Mouse (Mus musculus) lung, postnatal 0 days (tissue): ENCODE data around the gene Tmem210. TPM values are rescaled to one million over a fixed set of nuclear protein-coding genes. Genes with fewer than 3 reads are reported as not detected.

Source experiments
- ATAC-seq: fragments of 200-750 bp; cut with Nextera tagmentation; 2 replicates; pipeline ENCODE4 v1.8.0; 2017; ENCODE audit warnings: moderate library complexity
- DNase-seq: peaks from one replicate; pipeline ENCODE4 v3.0.0-alpha.2; 2016; ENCODE audit warnings: low spot score
- H3K27ac ChIP-seq: fragments of 300-500 bp; sonication (generic); 2 replicates; pipeline ENCODE4 v1.5.1; 2014; ENCODE audit warnings: antibody characterized with exemption, mild to moderate bottlenecking, low read length, mixed read lengths
- H3K27me3 ChIP-seq: fragments of 300-500 bp; sonication (generic); replicated peaks from 2 replicates; pipeline ENCODE4 v1.6.1; 2014; ENCODE audit warnings: low read length, mixed read lengths; ENCODE audit not compliant: insufficient read depth
- H3K36me3 ChIP-seq: fragments of 300-500 bp; sonication (generic); 2 replicates; pipeline ENCODE4 v1.6.1; 2014; ENCODE audit warnings: low read length, mixed read lengths; ENCODE audit not compliant: insufficient read depth
- H3K4me1 ChIP-seq: fragments of 300-500 bp; sonication (generic); 2 replicates; pipeline ENCODE4 v1.6.1; 2014; ENCODE audit warnings: antibody characterized with exemption, low read depth, low read length, mixed read lengths; ENCODE audit not compliant: insufficient read depth
- H3K4me2 ChIP-seq: fragments of 300-500 bp; sonication (generic); replicated peaks from 2 replicates; pipeline ENCODE4 v1.6.1; 2014; ENCODE audit warnings: low read depth, mild to moderate bottlenecking, low read length, moderate library complexity, mixed read lengths
- H3K4me3 ChIP-seq: fragments of 300-500 bp; sonication (generic); 2 replicates; pipeline ENCODE4 v1.5.1; 2014; ENCODE audit warnings: low read depth, low read length
- H3K9ac ChIP-seq: fragments of 300-500 bp; sonication (generic); replicated peaks from 2 replicates; pipeline ENCODE4 v1.6.1; 2014; ENCODE audit warnings: low read depth, mild to moderate bottlenecking
- H3K9me3 ChIP-seq: fragments of 300-500 bp; sonication (generic); 2 replicates; pipeline ENCODE4 v1.6.1; 2016; ENCODE audit warnings: low read length, mixed read lengths
- CTCF ChIP-seq: IDR thresholded peaks from 2 replicates; pipeline ENCODE4 v1.5.1; 2016; ENCODE audit warnings: antibody characterized with exemption, mild to moderate bottlenecking
- EP300 ChIP-seq: IDR thresholded peaks from 2 replicates; pipeline ENCODE4 v1.6.1; 2016; ENCODE audit warnings: antibody characterized with exemption, mild to moderate bottlenecking, control low read depth
- whole genome bisulfite sequencing: fragments of 180-500 bp; shearing (Covaris S2); extraction: QIAGEN DNeasy Blood & Tissue Kit; methylation state at CpG from one replicate; pipeline ENCODE4 v1.1.7; 2014; 5-methylcytosine and 5-hydroxymethylcytosine counted together
- polyA plus RNA-seq: library from polyadenylated mRNA; unstranded; fragments of >200 nt; fragmentation: Nextera tagmentation; extraction: Ambion mirVana; gene quantifications from 2 replicates; pipeline ENCODE4 v1.2.1, GENCODE M21; 2015

Tmem210 gene
- polyA plus RNA-seq, 1 experiment from 2014 or later, result not detected

DNA sequence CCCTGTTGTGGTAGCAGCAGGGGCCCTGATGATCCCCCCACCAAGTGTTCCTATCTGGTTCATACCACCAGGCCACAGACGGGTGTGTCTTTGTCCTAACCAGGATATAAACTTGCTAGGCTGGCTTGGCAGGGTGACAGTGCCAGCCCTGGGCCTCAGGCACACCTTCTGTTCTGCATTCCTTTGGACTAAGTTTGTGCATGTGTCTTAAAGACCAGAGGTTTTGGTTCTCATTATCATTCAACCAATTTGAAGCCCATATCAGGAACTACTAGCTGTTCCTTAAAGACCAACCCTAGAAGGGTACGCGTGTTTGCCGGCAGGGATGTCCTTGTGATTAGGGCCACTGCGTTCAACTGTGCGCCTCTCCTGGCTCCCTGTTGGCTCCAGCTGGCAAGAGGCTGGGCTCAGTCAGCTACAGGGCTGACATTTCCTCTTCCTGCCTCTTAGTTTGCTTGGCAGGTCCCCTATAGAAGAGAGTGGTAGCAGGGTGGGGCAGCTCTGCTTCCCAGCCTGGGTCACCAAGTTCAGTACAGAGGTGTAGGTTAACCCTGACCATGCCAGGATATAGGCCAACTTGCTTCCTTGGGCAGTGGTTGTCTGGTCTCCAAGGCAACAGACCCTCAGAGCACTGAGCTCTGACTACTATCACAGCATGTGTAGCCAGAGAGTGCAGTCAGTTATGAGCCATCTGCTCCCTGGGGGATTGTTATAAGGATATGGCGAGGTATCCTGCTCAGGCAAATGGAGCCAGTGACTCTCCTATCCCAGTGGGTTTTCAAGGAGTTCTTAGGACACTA lies 908 bp upstream of the Tmem210 start:
- no peak overlapping the region for H3K9ac ChIP-seq
- WGBS, result 17% methylated on average over 7 of the region's 7 CpGs
- ATAC-seq (peak; percentile 84), DNase-seq (peak; percentile 85)
- peaks cover 19% of the 10 kb centered on the region for H3K4me1 ChIP-seq
- no peak for TF ChIP-seq CTCF
- TF ChIP-seq EP300, result peak; percentile 73
- H3K27ac ChIP-seq, result peak overlapping the region; percentile 88
- peaks cover 33% of the 10 kb centered on the region for H3K27me3 ChIP-seq
- H3K36me3 ChIP-seq, result peaks cover 31% of the 10 kb centered on the region; the same call in 1 of the 2 replicates
- no peak overlapping the region for H3K4me3 ChIP-seq
- H3K9me3 ChIP-seq, result no peaks in the 10 kb centered on the region
- no peak overlapping the region for H3K4me2 ChIP-seq

- DNase-seq, result no peak
- no peak for TF ChIP-seq EP300
- no peak for TF ChIP-seq CTCF
- Histone ChIP-seq H3K27ac (no peak overlapping the region), H3K27me3 (peaks cover 40% of the 10 kb centered on the region), H3K4me3 (no peak overlapping the region), H3K9ac (no peak overlapping the region), H3K9me3 (no peaks in the 10 kb centered on the region), H3K36me3 (peaks cover 17% of the 10 kb centered on the region; the same call in 1 of the 2 replicates), H3K4me1 (peaks cover 25% of the 10 kb centered on the region), H3K4me2 (no peak overlapping the region)
- no peak for ATAC-seq
- 80% methylated on average over 7 of the region's 7 CpGs for WGBS
Observed at GRCm38 (mm10) chr2:25288734-25289345, 895 bp downstream of the Tmem210 start.

DNA sequence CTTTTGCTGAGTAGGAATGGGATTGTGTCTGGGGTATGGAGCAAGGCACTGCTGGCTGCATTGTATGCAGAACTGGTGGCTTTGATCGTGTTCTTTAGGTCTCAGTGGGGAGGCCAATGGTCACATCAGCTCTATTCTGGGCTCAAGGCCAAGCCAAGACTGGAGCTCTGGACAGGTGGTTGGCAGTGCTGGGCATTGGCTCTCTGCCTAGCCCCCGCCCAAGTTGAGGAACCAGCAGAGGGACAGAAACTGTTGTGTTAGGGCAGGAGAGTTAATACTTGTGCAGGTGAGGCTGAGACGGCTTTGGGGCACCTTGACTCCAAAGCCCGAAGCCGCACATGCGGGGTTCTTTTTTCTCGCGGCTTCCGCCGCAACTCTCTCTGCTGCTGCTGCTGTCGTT lies 1.7 kb downstream of the Tmem210 start, which contains the start of gene Lrrc26:
Lrrc26 (plus strand) TSS at position 265 of the 400 bp plus-strand sequence.
- H3K36me3 ChIP-seq, result peaks cover 11% of the 10 kb centered on the region; the same call in 1 of the 2 replicates
- H3K9me3 ChIP-seq, result no peaks in the 10 kb centered on the region
- DNase-seq (peak; percentile 34), ATAC-seq (no peak)
- peak within 1 kb of the TSS; percentile 21 for H3K4me3 ChIP-seq
- H3K9ac ChIP-seq, result no peak within 1 kb of the TSS
- H3K27ac ChIP-seq, result no peak within 1 kb of the TSS
- H3K27me3 ChIP-seq, result peaks cover 40% of the 10 kb centered on the region
- 8% methylated on average over 11 of the region's 11 CpGs for WGBS
- peaks cover 25% of the 10 kb centered on the region for H3K4me1 ChIP-seq
- peak within 1 kb of the TSS; percentile 50 for H3K4me2 ChIP-seq
- no peak for TF ChIP-seq EP300
- TF ChIP-seq CTCF, result no peak

GRCm38 (mm10) chr2:25290101-25290815 lies 2.3 kb downstream of the Tmem210 start:
- H3K4me2 ChIP-seq, result peak overlapping the region; percentile 50
- peak overlapping the region; percentile 21 for H3K4me3 ChIP-seq
- 2% methylated on average over 54 of the region's 54 CpGs for WGBS
- peaks cover 40% of the 10 kb centered on the region for H3K27me3 ChIP-seq
- no peaks in the 10 kb centered on the region for H3K9me3 ChIP-seq
- no peak for DNase-seq
- no peak for ATAC-seq
- peaks cover 25% of the 10 kb centered on the region for H3K4me1 ChIP-seq
- no peak overlapping the region for H3K9ac ChIP-seq
- 0 out of 2 replicates have a peak, but pooled peaks cover 5% of the 10 kb centered on the region for H3K36me3 ChIP-seq
- no peak overlapping the region for H3K27ac ChIP-seq
- TF ChIP-seq EP300, result no peak
- TF ChIP-seq CTCF, result no peak

DNA sequence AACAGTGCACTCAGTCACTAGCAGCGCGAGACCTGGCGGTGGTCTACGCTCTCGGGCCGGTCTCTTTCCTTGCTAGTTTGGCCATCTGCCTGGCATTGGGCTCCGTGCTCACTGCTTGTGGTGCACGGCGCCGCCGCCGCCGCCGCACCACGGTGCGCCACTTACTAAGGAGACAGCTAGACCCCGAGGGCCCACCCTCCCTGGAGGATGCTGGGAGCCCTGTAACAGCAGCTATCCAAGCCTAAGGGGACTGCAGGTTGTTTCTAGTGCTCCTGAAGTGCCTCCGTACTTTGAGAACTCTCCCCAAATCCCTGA lies 2.8 kb downstream of the Tmem210 start:
- TF ChIP-seq CTCF (no peak), EP300 (no peak)
- H3K9me3 ChIP-seq, result no peaks in the 10 kb centered on the region
- H3K27me3 ChIP-seq, result peaks cover 40% of the 10 kb centered on the region
- peak overlapping the region; percentile 21 for H3K4me3 ChIP-seq
- no peak overlapping the region for H3K9ac ChIP-seq
- H3K4me2 ChIP-seq, result peak overlapping the region; percentile 50
- no peak overlapping the region for H3K27ac ChIP-seq
- DNase-seq, result no peak
- no peak for ATAC-seq
- no peaks in the 10 kb centered on the region for H3K36me3 ChIP-seq
- 8% methylated on average over 17 of the region's 18 CpGs for WGBS
- peaks cover 25% of the 10 kb centered on the region for H3K4me1 ChIP-seq
